Comparison of ENCODE assay signal across 27 mouse cellular contexts in genomic region chr13:40429831-40430230, GRCm38 (mm10).
"Had no signal": no experiment of that assay in that cellular context is flagged by ENCODE, and none has a peak within 500 bp of the region (broad histone marks: within the 10 kb centered on the region; RNA-seq: fewer than 3 reads in every experiment).

No protein-coding gene starts in this region.

- H3K36me3 ChIP-seq: heart, embryonic 10.5 days; heart, embryonic 12.5 days; hindbrain, embryonic 10.5 days; hindbrain, embryonic 13.5 days; hindbrain, embryonic 15.5 days; intestine, embryonic 15.5 days; kidney, embryonic 15.5 days; limb, embryonic 10.5 days; limb, embryonic 12.5 days; liver, embryonic 13.5 days; liver, embryonic 15.5 days had no signal

- ATAC-seq: inflammation-experienced regulatory T-cells, adult 6 months; intestine, embryonic 15.5 days; intestine, postnatal 0 days had no signal

- H3K27me3 ChIP-seq: heart, embryonic 12.5 days; hindbrain, embryonic 13.5 days; hindbrain, embryonic 15.5 days; intestine, embryonic 15.5 days; kidney, embryonic 15.5 days; liver, embryonic 13.5 days; liver, embryonic 15.5 days had no signal

- H3K27ac ChIP-seq: gastrocnemius, adult 2 months; heart, embryonic 10.5 days; hindbrain, embryonic 10.5 days; hindbrain, embryonic 13.5 days; hindbrain, embryonic 15.5 days; intestine, embryonic 15.5 days; kidney, embryonic 15.5 days; layer of hippocampus, adult 2 months; left cerebral cortex, adult 2 months; limb, embryonic 10.5 days; limb, embryonic 12.5 days; liver, embryonic 13.5 days; liver, embryonic 15.5 days had no signal

- H3K9ac ChIP-seq: heart, embryonic 12.5 days; hindbrain, embryonic 13.5 days; hindbrain, embryonic 15.5 days; intestine, embryonic 15.5 days; kidney, embryonic 15.5 days; limb, embryonic 12.5 days; liver, embryonic 13.5 days; liver, embryonic 15.5 days had no signal

- H3K4me2 ChIP-seq: heart, embryonic 12.5 days; hindbrain, embryonic 13.5 days; hindbrain, embryonic 15.5 days; intestine, embryonic 15.5 days; kidney, embryonic 15.5 days; limb, embryonic 12.5 days; liver, embryonic 11.5 days; liver, embryonic 13.5 days; liver, embryonic 15.5 days had no signal

- H3K4me1 ChIP-seq: heart, embryonic 12.5 days; hindbrain, embryonic 10.5 days; hindbrain, embryonic 13.5 days; hindbrain, embryonic 15.5 days; intestine, embryonic 15.5 days; liver, embryonic 13.5 days; liver, embryonic 15.5 days had no signal

- H3K4me3 ChIP-seq: gastrocnemius, adult 2 months; heart, embryonic 10.5 days; heart, embryonic 12.5 days; hindbrain, embryonic 10.5 days; hindbrain, embryonic 13.5 days; hindbrain, embryonic 15.5 days; intestine, embryonic 15.5 days; kidney, embryonic 15.5 days; layer of hippocampus, adult 2 months; left cerebral cortex, adult 2 months; limb, embryonic 10.5 days; limb, embryonic 12.5 days; liver, embryonic 13.5 days; liver, embryonic 15.5 days had no signal

- DNase-seq: gastrocnemius, adult 2 months; gastrocnemius, postnatal 10 days; gastrocnemius, postnatal 25 days; heart, postnatal 10 days; heart, postnatal 4 days; kidney, adult 18-20 months; kidney, adult 8-10 months; kidney, postnatal 10 days; kidney, postnatal 25 days; kidney, postnatal 4 days; liver; liver, embryonic 13.5 days had no signal

- H3K9me3 ChIP-seq: heart, embryonic 10.5 days; heart, embryonic 12.5 days; hindbrain, embryonic 10.5 days; hindbrain, embryonic 13.5 days; hindbrain, embryonic 15.5 days; intestine, embryonic 15.5 days; kidney, embryonic 15.5 days; limb, embryonic 10.5 days; limb, embryonic 12.5 days; liver, embryonic 13.5 days; liver, embryonic 15.5 days had no signal
